Mouse (Mus musculus) ES-E14 (cell line): ENCODE results near the gene Vtn. TPM values are rescaled to one million over a fixed set of nuclear protein-coding genes. Genes with fewer than 3 reads are reported as not detected.
A peak's percentile ranks its signal among the peaks of the same experiment; 100 is the strongest.

Source experiments
- DNase-seq: peaks from one replicate; pipeline ENCODE4 v3.0.0-alpha.2; 2013; ENCODE audit warnings: low read depth, low spot score
- H3K27ac ChIP-seq: 2 replicates; pipeline ENCODE4 v1.5.1; 2012; ENCODE audit warnings: low read depth, mild to moderate bottlenecking, low read length, moderate library complexity, mixed read lengths; ENCODE audit not compliant: poor library complexity, insufficient read depth, severe bottlenecking
- H3K36me3 ChIP-seq: 2 replicates; pipeline ENCODE4 v1.6.1; 2012; ENCODE audit warnings: mild to moderate bottlenecking, low read length, moderate library complexity, mixed read lengths; ENCODE audit not compliant: control insufficient read depth, poor library complexity, insufficient read depth, severe bottlenecking
- H3K4me1 ChIP-seq, 2 experiments: fragments of 150-350 bp in 1 of 2; sonication (generic) in 1 of 2; 2 replicates each; pipeline ENCODE4 v1.6.1; 2012; ENCODE audit warnings: low read length in 2 of 2, mild to moderate bottlenecking in 1 of 2, mixed read lengths in 1 of 2; ENCODE audit not compliant: control insufficient read depth in 2 of 2, insufficient read depth in 2 of 2, poor library complexity in 1 of 2
- H3K4me3 ChIP-seq, 2 experiments: fragments of 150-350 bp in 1 of 2; sonication (generic) in 1 of 2; 2 replicates each; pipeline ENCODE4 v1.5.1; 2012; ENCODE audit warnings: low read length in 2 of 2, low read depth in 1 of 2, mild to moderate bottlenecking in 1 of 2, mixed read lengths in 1 of 2; ENCODE audit not compliant: insufficient read depth in 1 of 2, poor library complexity in 1 of 2, severe bottlenecking in 1 of 2
- H3K9ac ChIP-seq: 2 replicates; pipeline ENCODE4 v1.6.1; 2012; ENCODE audit warnings: low read depth, mild to moderate bottlenecking, low read length, mixed read lengths; ENCODE audit not compliant: poor library complexity, insufficient read depth, severe bottlenecking
- H3K9me3 ChIP-seq: fragments of 150-350 bp; sonication (generic); 2 replicates; pipeline ENCODE4 v1.6.1; 2012; ENCODE audit warnings: low read depth, mild to moderate bottlenecking, low read length; ENCODE audit not compliant: control insufficient read depth, insufficient read depth
- CHD2 ChIP-seq: IDR thresholded peaks from 2 replicates; pipeline ENCODE4 v1.6.1; 2014; ENCODE audit warnings: mild to moderate bottlenecking, low read depth, low read length, inconsistent platforms
- HCFC1 ChIP-seq: IDR thresholded peaks from 2 replicates; pipeline ENCODE4 v1.6.1; 2012; ENCODE audit warnings: low read length, inconsistent platforms, borderline replicate concordance; ENCODE audit not compliant: insufficient read depth
- MAFK ChIP-seq: IDR thresholded peaks from 2 replicates; pipeline ENCODE4 v1.6.1; 2014; ENCODE audit warnings: mild to moderate bottlenecking, low read depth, low read length, inconsistent platforms; ENCODE audit not compliant: insufficient read depth
- ZC3H11A ChIP-seq: IDR thresholded peaks from 2 replicates; pipeline ENCODE4 v1.6.1; 2012; ENCODE audit warnings: low read depth, mild to moderate bottlenecking, inconsistent platforms, low read length, borderline replicate concordance
- ZNF384 ChIP-seq: IDR thresholded peaks from 2 replicates; pipeline ENCODE4 v1.6.1; 2012; ENCODE audit warnings: low read depth, low read length, inconsistent platforms
- in situ Hi-C, 2 experiments: fragments of 600-800 bp; cut with MboI; formaldehyde crosslinking; loops; one replicate each; pipeline ENCODE4 v1.15.1; 2025; ENCODE audit warnings: low sequenced_read_pairs in 2 of 2, inconsistent platforms in 1 of 2; ENCODE audit not compliant: unreplicated experiment in 2 of 2
- total RNA-seq: library from RNA; depleted of rRNA; stranded (reverse); fragments of 300-350 nt; gene quantifications from 2 replicates; pipeline ENCODE4 v1.2.3, GENCODE M21; 2012

Gene Vtn
- total RNA-seq, 1 experiment, result not detected

DNA sequence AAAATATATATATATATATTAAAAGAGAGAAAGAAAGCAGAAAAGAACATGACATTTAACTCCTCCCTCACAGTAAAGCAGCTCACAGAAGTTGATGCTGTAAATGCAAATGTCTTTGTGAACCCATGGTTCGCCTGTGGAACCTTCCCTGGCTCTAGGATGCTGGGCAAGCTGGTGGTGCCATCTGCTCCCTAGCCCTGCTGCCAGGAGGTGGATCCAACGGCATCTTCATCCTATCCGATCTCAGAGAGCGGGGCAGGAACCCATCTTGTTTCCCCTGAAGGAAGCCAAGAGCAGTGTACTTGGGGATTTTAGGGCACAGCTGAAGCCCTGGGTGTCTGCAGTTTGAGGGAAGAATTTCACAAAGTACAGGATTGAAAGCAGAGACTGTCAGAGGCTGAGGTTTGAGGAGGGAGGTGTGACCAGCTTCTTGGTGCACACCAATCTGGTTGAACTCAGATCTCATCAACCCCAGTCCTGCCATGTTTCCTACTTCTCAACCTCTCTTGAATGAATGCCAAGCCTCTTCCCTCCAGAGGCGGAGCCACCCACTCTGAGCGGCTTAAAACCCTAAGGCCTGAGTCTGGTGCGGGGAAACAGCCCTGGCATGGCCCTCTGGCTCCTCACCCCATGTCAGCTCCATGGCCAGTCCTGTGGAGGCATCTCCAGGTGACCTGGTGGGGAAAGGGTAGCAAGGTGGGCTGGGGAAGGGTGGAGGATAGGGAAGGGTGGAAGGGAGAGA, 4.2 kb downstream of the Vtn start, which contains the start of gene Sebox:
Sebox (plus strand) TSS at position 539 of the 742 bp plus-strand sequence.
- no peak for TF ChIP-seq MAFK
- no peak for TF ChIP-seq HCFC1
- peaks cover 13% of the 10 kb centered on the region for H3K36me3 ChIP-seq
- DNase-seq, result no peak
- in situ Hi-C loops, result no loop called here
- no peak within 1 kb of the TSS for H3K27ac ChIP-seq
- no peak within 1 kb of the TSS for H3K9ac ChIP-seq
- H3K4me1 ChIP-seq, result no peaks in the 10 kb centered on the region
- H3K9me3 ChIP-seq, result no peaks in the 10 kb centered on the region
- no peak within 1 kb of the TSS for H3K4me3 ChIP-seq

GRCm38 (mm10) chr11:78505430-78505829, 6.5 kb downstream of the Vtn start:
- H3K4me1 ChIP-seq, result no peaks in the 10 kb centered on the region
- H3K9ac ChIP-seq, result no peak overlapping the region
- no peak overlapping the region for H3K27ac ChIP-seq
- H3K4me3 ChIP-seq, result no peak overlapping the region
- in situ Hi-C loops, result no loop called here
- DNase-seq, result no peak
- peaks cover 28% of the 10 kb centered on the region for H3K36me3 ChIP-seq
- no peaks in the 10 kb centered on the region for H3K9me3 ChIP-seq
- TF ChIP-seq ZC3H11A (no peak), MAFK (no peak), HCFC1 (no peak), CHD2 (no peak), ZNF384 (no peak)

DNA sequence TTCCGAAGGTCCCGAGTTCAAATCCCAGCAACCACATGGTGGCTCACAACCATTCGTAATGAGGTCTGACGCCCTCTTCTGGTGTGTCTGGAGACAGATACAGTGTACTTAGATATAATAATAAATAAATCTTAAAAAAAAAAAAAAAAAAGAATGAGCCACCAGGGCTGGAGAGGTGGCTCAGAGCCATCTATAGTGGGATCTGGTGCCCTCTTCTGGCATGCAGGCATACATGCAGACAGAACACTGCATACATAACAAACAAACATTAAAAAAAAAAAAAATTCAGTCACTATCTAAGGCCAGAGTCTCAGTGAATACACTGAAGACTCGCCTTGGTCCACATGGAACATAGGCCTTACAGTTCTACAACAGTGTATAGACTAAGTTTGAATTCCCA, 10.3 kb downstream of the Vtn start:
- in situ Hi-C loops, result no loop called here
- H3K36me3 ChIP-seq, result peaks cover 28% of the 10 kb centered on the region
- TF ChIP-seq ZNF384 (peak; percentile 92), CHD2 (no peak)

GRCm38 (mm10) chr11:78512025-78512957, 13.4 kb downstream of the Vtn start, which contains the start of the genes Tmem199 and Poldip2:
Gene Tmem199, minus strand, starts transcription at chr11:78512172.
Gene Poldip2, plus strand, starts transcription at chr11:78512193.
- Histone ChIP-seq H3K4me1 (peaks cover 0 to 8% of the 10 kb centered on the region in 2 experiments; a peak in 2 of 4 replicates), H3K9me3 (no peaks in the 10 kb centered on the region), H3K27ac (peak within 1 kb of the TSS; percentile 70), H3K9ac (peak within 1 kb of the TSS; percentile 99), H3K4me3 (peak within 1 kb of the TSS; percentile 82 to 93), H3K36me3 (peaks cover 33% of the 10 kb centered on the region)
- peak; percentile 89 for DNase-seq
- TF ChIP-seq HCFC1 (peak; percentile 78), MAFK (no peak)
- in situ Hi-C loops, result no loop called here

More for the DNA sequence above, 10.3 kb downstream of the Vtn start:
- Histone ChIP-seq H3K4me3 (no peak overlapping the region), H3K9me3 (no peaks in the 10 kb centered on the region), H3K4me1 (peaks cover 0 to 6% of the 10 kb centered on the region in 2 experiments; a peak in 2 of 4 replicates), H3K27ac (no peak overlapping the region), H3K9ac (no peak overlapping the region)
- DNase-seq, result no peak
